Mouse (Mus musculus) cerebellum, adult 9-10 months (tissue): ENCODE measurements around the gene Olfr1388.
"Not testable (repeated sequence)": the region's sequence is repeated elsewhere in the genome, so short reads cannot be mapped to it uniquely, and the experiment has no call there.

ENCODE experiments used
- DNase-seq: peaks from one replicate; pipeline ENCODE4 v3.0.0; 2022

Olfr1388 gene

DNA sequence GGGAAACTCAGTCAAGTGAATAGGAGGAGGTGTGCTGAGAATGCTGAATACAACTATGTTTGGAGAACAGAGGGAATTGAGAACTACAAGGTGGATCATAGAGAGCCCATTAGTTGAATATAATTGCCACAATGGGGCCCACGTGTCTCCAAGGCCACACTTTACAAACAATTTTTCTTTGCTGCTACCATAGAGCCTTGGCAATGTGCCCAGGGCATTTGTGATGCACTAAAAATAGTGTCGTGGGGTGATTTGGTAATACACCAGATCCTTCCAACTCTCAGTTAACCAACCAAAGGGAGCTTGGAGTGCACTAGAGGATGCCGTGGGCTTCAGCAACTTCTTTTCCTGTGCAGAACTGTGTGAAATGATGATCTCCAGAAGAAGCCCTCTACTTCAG, at the start of gene Olfr1388:
Gene Olfr1388, plus strand, starts transcription at position 214 of the 400 bp plus-strand sequence.
- no peak for DNase-seq

DNA sequence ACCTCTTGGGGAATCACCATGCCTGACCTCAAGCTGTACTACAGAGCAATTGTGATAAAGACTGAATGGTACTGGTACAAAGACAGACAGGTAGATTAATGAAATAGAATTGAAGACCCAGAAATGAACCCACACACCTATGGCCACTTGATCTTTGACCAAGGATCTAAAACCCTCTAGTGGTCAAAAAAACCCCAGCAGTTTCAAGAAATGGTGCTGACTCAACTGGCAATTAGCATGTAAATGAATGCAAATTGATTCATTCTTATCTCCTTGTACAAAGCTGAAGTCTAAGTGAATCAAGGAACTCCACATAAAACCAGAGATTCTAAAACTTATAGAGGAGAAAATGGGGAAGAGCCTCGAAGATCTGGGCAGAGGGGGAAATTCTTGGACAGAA, 43.7 kb upstream of the Olfr1388 start:
- DNase-seq: not testable (repeated sequence)

DNA sequence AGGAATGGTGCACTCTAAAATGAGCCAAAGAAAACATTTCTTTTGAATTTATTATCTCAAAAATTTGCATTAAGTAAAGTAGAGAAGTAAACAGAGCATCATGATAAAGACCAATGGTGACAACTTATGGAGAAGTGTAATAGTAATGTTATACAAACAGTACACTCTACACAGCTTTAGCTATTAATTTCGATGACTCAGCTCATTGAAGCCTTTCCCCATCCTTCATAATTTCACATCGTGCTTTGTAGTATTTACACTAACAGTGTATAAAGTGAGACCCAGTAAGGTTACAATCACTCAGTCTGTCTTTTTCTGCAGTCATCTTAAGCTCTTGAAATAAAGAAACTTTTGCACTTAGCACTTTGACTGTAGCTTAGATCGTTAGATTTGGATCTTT, 29.6 kb upstream of the Olfr1388 start:
- no peak for DNase-seq

DNA sequence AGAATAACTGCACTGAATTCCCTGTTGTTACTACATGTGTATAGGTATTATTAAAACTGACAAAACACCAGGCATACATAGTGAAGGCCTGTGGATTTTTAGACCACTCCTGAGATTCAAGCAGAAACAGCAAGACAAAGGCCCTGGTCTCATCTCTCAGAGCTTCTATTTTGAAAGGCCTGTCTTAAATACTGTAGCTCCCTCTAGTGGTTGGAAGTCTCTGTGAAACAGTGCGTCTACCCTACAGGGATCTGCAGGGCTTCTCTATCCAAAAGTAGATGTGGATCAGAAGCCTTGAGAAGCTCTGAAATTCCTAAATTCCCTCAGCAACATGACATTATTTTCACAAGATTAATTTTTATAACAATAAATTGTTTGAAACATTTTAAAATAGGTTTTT, 25.9 kb upstream of the Olfr1388 start:
- DNase-seq: no peak

DNA sequence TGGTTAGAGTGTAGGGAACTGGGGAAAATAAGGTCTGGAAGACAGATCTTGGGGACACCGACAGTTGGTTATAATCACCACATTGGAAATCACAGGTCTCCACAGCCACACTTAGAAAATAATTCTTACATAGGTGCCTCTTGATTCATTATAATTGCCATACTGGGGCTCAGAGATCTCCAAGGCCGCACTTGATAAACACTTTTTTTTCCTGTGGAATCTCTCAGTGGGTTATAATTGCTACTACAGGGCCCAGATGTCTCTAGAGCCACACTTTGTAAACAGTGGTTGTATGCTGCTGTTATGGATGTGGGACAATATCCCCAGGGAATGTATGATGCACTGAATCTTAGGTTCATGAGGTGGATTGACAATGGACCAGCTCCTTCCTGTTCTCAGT, 13.7 kb upstream of the Olfr1388 start, which contains the start of gene Olfr1389:
Gene Olfr1389, plus strand, starts transcription at position 301 of the 400 bp plus-strand sequence.
- no peak for DNase-seq

DNA sequence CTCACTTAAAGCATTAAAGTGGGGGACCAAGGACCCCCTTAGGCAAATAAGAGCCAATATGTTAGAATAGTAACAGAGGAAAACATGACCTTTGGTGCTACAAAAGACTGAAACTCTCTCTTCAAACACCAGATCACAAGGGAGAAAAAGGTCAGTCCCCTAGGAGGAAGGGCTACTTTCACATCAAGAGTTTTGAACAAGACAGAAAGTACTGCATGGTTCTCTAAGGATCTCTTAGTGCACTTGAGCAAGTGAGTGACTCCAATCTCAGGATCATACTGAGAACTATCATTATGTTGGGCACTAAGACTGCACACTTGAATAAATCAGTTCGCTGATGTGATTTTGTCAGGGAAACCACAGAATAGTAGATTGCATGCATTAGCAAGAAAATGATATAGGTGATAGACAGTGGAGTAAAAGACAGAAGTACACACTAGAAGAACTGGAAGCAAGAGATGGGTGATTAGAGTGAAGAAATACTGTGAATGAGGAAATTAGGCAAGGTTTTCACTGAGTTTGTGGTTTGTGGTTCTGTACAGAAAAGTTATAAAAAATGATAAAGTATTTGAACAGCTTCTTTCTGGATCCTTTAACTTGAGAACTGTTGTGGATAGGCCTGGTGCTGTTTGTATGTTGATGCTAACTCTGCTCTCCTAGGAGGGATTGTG, 11.0 kb upstream of the Olfr1388 start:
- DNase-seq: no peak

DNA sequence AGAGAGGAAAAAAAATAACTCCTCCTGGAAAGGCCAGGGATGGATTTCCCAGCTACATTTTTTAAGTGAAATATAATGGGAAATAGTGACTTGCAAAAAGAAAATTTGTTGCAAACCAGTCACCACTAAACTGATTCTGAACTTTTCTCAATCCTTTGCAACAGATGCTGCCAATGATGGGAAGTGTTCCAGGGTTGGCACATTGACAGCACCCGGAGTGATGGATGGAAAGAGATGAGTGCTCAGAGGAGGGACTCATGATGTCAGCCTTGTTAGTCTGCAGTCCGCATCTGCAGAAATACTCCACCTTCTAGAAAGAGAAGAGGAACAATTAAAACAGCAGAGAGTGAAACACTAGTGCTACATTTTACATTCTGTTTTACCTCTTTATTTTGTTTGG, 6.8 kb upstream of the Olfr1388 start:
- DNase-seq: no peak

DNA sequence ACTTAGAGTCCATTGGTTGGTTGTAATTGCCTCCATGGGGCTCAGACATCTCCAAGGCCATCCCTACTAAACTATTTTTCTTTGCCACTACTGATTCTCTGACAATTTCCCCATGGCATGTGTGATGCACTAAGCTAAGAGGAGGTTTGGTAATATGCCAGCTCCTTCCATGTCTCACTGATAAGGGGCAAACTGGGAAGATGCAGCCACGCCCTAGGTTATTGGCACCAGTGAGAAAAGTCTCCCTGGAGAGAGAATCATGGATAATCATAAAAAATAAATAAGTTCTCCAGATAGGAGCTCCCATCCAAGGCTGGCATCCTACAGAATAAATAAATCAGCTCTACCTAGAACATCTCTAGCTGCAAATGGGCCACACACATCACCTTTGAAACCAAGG, 18.6 kb downstream of the Olfr1388 start, which contains the start of gene Olfr1387:
Gene Olfr1387, plus strand, starts transcription at position 301 of the 400 bp plus-strand sequence.
- no peak for DNase-seq

DNA sequence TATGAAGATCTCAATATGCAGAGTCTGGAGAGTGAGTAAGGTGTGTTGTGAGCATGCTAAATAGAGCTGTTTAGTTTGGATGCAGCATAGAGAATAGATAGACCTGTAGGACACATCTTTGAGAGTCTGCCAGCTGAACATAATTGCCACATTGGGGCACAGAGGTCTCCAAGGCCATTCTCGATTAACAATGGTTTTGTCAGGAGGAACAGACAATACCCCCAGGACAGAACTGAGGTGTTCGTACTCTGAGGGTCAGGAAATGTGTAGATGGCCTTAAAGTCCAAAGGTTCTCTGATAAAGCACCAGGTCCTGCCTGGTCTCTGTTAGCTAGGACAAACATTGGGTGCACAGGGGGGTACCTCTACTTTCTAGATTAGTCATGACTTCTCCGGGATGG, 28.3 kb downstream of the Olfr1388 start, which contains the start of gene Olfr1386:
Gene Olfr1386, plus strand, starts transcription at position 301 of the 400 bp plus-strand sequence.
- DNase-seq: not testable (repeated sequence)

DNA sequence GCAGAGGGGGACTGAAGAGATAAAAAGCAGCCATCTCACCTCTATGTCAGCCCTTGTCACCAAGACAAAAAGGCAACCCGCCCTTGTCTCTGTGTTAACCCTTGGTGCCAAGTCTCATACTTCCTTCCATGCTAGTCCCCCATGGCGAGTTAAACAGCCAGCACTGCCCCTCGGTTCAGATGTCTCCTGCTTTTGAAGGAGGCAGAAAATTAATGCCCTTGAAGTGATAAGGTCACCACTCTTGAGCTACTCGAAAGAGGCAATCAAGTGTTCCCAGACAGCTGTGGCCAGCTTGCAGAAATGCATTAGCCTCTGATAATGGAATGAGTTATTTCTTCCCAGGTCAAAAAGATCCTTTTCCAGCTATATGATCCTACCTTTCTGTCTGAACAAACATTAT, 49.5 kb downstream of the Olfr1388 start:
- DNase-seq: no peak

DNA sequence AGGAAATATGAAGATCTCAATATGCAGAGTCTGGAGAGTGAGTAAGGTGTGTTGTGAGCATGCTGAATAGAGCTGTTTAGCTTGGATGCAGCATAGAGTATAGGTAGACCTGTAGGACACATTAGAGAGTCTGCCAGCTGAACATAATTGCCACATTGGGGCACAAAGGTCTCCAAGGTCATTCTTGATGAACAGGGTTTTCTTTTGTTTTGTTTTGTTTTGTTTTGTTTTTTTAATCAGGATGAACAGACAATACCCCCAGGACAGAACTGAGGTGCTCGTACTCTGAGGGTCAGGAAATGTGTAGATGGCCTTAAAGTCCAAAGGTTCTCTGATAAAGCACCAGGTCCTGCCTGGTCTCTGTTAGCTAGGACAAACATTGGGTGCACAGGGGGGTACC, 52.3 kb downstream of the Olfr1388 start, which contains the start of gene Olfr1385:
Gene Olfr1385, plus strand, starts transcription at position 301 of the 400 bp plus-strand sequence.
- not testable (repeated sequence) for DNase-seq
